Mouse (Mus musculus): ENCODE data around the gene Banp. TPM values are rescaled to one million over a fixed set of nuclear protein-coding genes. Genes with fewer than 3 reads are reported as not detected.

Gene Banp
- 40.2 and 47.4 TPM in 2 replicates for polyA plus RNA-seq (2014; fragmentation: Nextera tagmentation; extraction: Ambion mirVana)

GRCm38 (mm10) chr8:121949222-121949800 lies at the start of gene Banp:
TSS of gene Banp (plus strand) at chr8:121949750.
- H3K9ac ChIP-seq (ENCODE audit: low read depth, low read length) = peak within 1 kb of the TSS; percentile 99
- no peak for DNase-seq (ENCODE audit: low spot score)

GRCm38 (mm10) chr8:121901498-121902236 lies 47.9 kb upstream of the Banp start:
- no peak for ATAC-seq (replicated peaks; ENCODE audit: low FRiP score)

More at GRCm38 (mm10) chr8:121949222-121949800, at the start of gene Banp:
- 62% methylated on average over 6 of the region's 6 CpGs for WGBS
- Histone ChIP-seq H3K4me3 (ENCODE audit: low read depth, low read length) (peak within 1 kb of the TSS; percentile 95), H3K36me3 (ENCODE audit: control insufficient read depth, insufficient read depth, low read length) (peaks cover 3% of the 10 kb centered on the region; the same call in 1 of the 2 replicates), H3K27me3 (replicated peaks; ENCODE audit: control insufficient read depth, insufficient read depth, low read length) (no peaks in the 10 kb centered on the region; the same call in 1 of the 2 replicates), H3K4me2 (peak within 1 kb of the TSS; percentile 99), H3K27ac (ENCODE audit: low read depth, low read length) (peak within 1 kb of the TSS; percentile 98), H3K9me3 (ENCODE audit: control insufficient read depth, low read length) (no peaks in the 10 kb centered on the region), H3K4me1 (replicated peaks; ENCODE audit: control insufficient read depth, insufficient read depth, low read length) (peaks cover 41% of the 10 kb centered on the region)
- ATAC-seq (replicated peaks; ENCODE audit: low FRiP score) = no peak

GRCm38 (mm10) chr8:121903977-121904376 lies 45.6 kb upstream of the Banp start:
- H3K4me3 ChIP-seq (ENCODE audit: low read depth, low read length) = 0 out of 2 replicates have a peak overlapping the region, but pooled peaks have one; percentile 80
- H3K27me3 ChIP-seq (replicated peaks; ENCODE audit: control insufficient read depth, insufficient read depth, low read length) = no peaks in the 10 kb centered on the region
- no peak for DNase-seq (ENCODE audit: low spot score)
- no peak for ATAC-seq (replicated peaks; ENCODE audit: low FRiP score)
- H3K9ac ChIP-seq (ENCODE audit: low read depth, low read length) = no peak overlapping the region
- no peak overlapping the region for H3K27ac ChIP-seq (ENCODE audit: low read depth, low read length)
- no peaks in the 10 kb centered on the region for H3K36me3 ChIP-seq (ENCODE audit: control insufficient read depth, insufficient read depth, low read length)
- H3K4me2 ChIP-seq = peak overlapping the region; percentile 81
- H3K4me1 ChIP-seq (replicated peaks; ENCODE audit: control insufficient read depth, insufficient read depth, low read length) = peaks cover 67% of the 10 kb centered on the region
- no peaks in the 10 kb centered on the region for H3K9me3 ChIP-seq (ENCODE audit: control insufficient read depth, low read length)
- 51% methylated on average over 6 of the region's 6 CpGs for WGBS

More at GRCm38 (mm10) chr8:121901498-121902236, 47.9 kb upstream of the Banp start:
- Histone ChIP-seq H3K9me3 (ENCODE audit: control insufficient read depth, low read length) (no peaks in the 10 kb centered on the region), H3K27ac (ENCODE audit: low read depth, low read length) (no peak overlapping the region), H3K36me3 (ENCODE audit: control insufficient read depth, insufficient read depth, low read length) (no peaks in the 10 kb centered on the region), H3K4me3 (ENCODE audit: low read depth, low read length) (no peak overlapping the region), H3K4me1 (replicated peaks; ENCODE audit: control insufficient read depth, insufficient read depth, low read length) (peaks cover 81% of the 10 kb centered on the region), H3K27me3 (replicated peaks; ENCODE audit: control insufficient read depth, insufficient read depth, low read length) (no peaks in the 10 kb centered on the region), H3K4me2 (no peak overlapping the region), H3K9ac (ENCODE audit: low read depth, low read length) (0 out of 2 replicates have a peak overlapping the region, but pooled peaks have one; percentile 14)
- 70% methylated on average over 8 of the region's 8 CpGs for WGBS
- DNase-seq (ENCODE audit: low spot score) = no peak

- Histone ChIP-seq H3K27me3 (replicated peaks; ENCODE audit: control insufficient read depth, insufficient read depth, low read length) (no peaks in the 10 kb centered on the region), H3K4me1 (replicated peaks; ENCODE audit: control insufficient read depth, insufficient read depth, low read length) (peaks cover 65% of the 10 kb centered on the region), H3K9me3 (ENCODE audit: control insufficient read depth, low read length) (no peaks in the 10 kb centered on the region), H3K27ac (ENCODE audit: low read depth, low read length) (no peak overlapping the region), H3K4me3 (ENCODE audit: low read depth, low read length) (peak overlapping the region; percentile 80), H3K4me2 (peak overlapping the region; percentile 81), H3K36me3 (ENCODE audit: control insufficient read depth, insufficient read depth, low read length) (no peaks in the 10 kb centered on the region), H3K9ac (ENCODE audit: low read depth, low read length) (peak overlapping the region; percentile 68)
- WGBS = 81% methylated on average over 9 of the region's 9 CpGs
- DNase-seq (ENCODE audit: low spot score) (no peak), ATAC-seq (replicated peaks; ENCODE audit: low FRiP score) (no peak)
Observed at GRCm38 (mm10) chr8:121904999-121905398, 44.6 kb upstream of the Banp start.

- Histone ChIP-seq H3K27me3 (replicated peaks; ENCODE audit: control insufficient read depth, insufficient read depth, low read length) (no peaks in the 10 kb centered on the region), H3K4me1 (replicated peaks; ENCODE audit: control insufficient read depth, insufficient read depth, low read length) (peaks cover 62% of the 10 kb centered on the region), H3K4me2 (peak overlapping the region; percentile 81), H3K27ac (ENCODE audit: low read depth, low read length) (peak overlapping the region; percentile 34; the same call in 1 of the 2 replicates), H3K9ac (ENCODE audit: low read depth, low read length) (peak overlapping the region; percentile 68), H3K9me3 (ENCODE audit: control insufficient read depth, low read length) (no peaks in the 10 kb centered on the region), H3K36me3 (ENCODE audit: control insufficient read depth, insufficient read depth, low read length) (no peaks in the 10 kb centered on the region), H3K4me3 (ENCODE audit: low read depth, low read length) (peak overlapping the region; percentile 80)
- 54% methylated on average over 1 of the region's 1 CpGs for WGBS
- no peak for DNase-seq (ENCODE audit: low spot score)
- no peak for ATAC-seq (replicated peaks; ENCODE audit: low FRiP score)
Observed at GRCm38 (mm10) chr8:121905420-121905819, 44.1 kb upstream of the Banp start.

- no peak overlapping the region for H3K27ac ChIP-seq (ENCODE audit: low read depth, low read length)
- peaks cover 60% of the 10 kb centered on the region for H3K4me1 ChIP-seq (replicated peaks; ENCODE audit: control insufficient read depth, insufficient read depth, low read length)
Observed at GRCm38 (mm10) chr8:121905864-121906263, 43.7 kb upstream of the Banp start.

GRCm38 (mm10) chr8:121906542-121907512 lies 42.7 kb upstream of the Banp start:
- no peaks in the 10 kb centered on the region for H3K27me3 ChIP-seq (replicated peaks; ENCODE audit: control insufficient read depth, insufficient read depth, low read length)
- 0 out of 2 replicates have a peak overlapping the region, but pooled peaks have one; percentile 8 for H3K27ac ChIP-seq (ENCODE audit: low read depth, low read length)
- ATAC-seq (replicated peaks; ENCODE audit: low FRiP score) = peak; percentile 37
- H3K4me1 ChIP-seq (replicated peaks; ENCODE audit: control insufficient read depth, insufficient read depth, low read length) = peaks cover 57% of the 10 kb centered on the region
- peak overlapping the region; percentile 81 for H3K4me2 ChIP-seq
- no peaks in the 10 kb centered on the region for H3K36me3 ChIP-seq (ENCODE audit: control insufficient read depth, insufficient read depth, low read length)
- DNase-seq (ENCODE audit: low spot score) = peak; percentile 63
- H3K4me3 ChIP-seq (ENCODE audit: low read depth, low read length) = peak overlapping the region; percentile 80
- H3K9me3 ChIP-seq (ENCODE audit: control insufficient read depth, low read length) = no peaks in the 10 kb centered on the region
- H3K9ac ChIP-seq (ENCODE audit: low read depth, low read length) = peak overlapping the region; percentile 68
- under 1% methylated on average over 72 of the region's 72 CpGs for WGBS

More at GRCm38 (mm10) chr8:121905864-121906263, 43.7 kb upstream of the Banp start:
- H3K27me3 ChIP-seq (replicated peaks; ENCODE audit: control insufficient read depth, insufficient read depth, low read length) = no peaks in the 10 kb centered on the region
- ATAC-seq (replicated peaks; ENCODE audit: low FRiP score) (no peak), DNase-seq (ENCODE audit: low spot score) (no peak)
- WGBS = 17% methylated on average over 5 of the region's 5 CpGs
- peak overlapping the region; percentile 81 for H3K4me2 ChIP-seq
- no peaks in the 10 kb centered on the region for H3K9me3 ChIP-seq (ENCODE audit: control insufficient read depth, low read length)
- peak overlapping the region; percentile 80 for H3K4me3 ChIP-seq (ENCODE audit: low read depth, low read length)
- H3K9ac ChIP-seq (ENCODE audit: low read depth, low read length) = peak overlapping the region; percentile 68
- H3K36me3 ChIP-seq (ENCODE audit: control insufficient read depth, insufficient read depth, low read length) = no peaks in the 10 kb centered on the region
